Mouse (Mus musculus) heart, adult 2 months (tissue): ENCODE results near the gene Atg7. TPM values are rescaled to one million over a fixed set of nuclear protein-coding genes. Genes with fewer than 3 reads are reported as not detected.

Source experiments
- DNase-seq, 2 experiments: peaks; one replicate each; pipeline ENCODE4 v3.0.0; 2021
- H3K27ac ChIP-seq: fragments of 200-600 bp; 2 replicates; pipeline ENCODE4 v1.8.1; 2022
- H3K27me3 ChIP-seq: fragments of 200-500 bp; 2 replicates; pipeline ENCODE4 v1.6.1; 2012; ENCODE audit warnings: mild to moderate bottlenecking, low read length, inconsistent platforms, mixed read lengths; ENCODE audit not compliant: control insufficient read depth, insufficient read depth
- H3K36me3 ChIP-seq: fragments of 200-500 bp; 2 replicates; pipeline ENCODE4 v1.6.1; 2012; ENCODE audit warnings: low read length, inconsistent platforms; ENCODE audit not compliant: control insufficient read depth, insufficient read depth
- H3K4me1 ChIP-seq: fragments of 200-500 bp; 2 replicates; pipeline ENCODE4 v1.6.1; 2011; ENCODE audit warnings: low read length; ENCODE audit not compliant: control insufficient read depth, insufficient read depth
- H3K4me3 ChIP-seq: fragments of 200-600 bp; 2 replicates; pipeline ENCODE4 v1.8.1; 2022
- H3K79me2 ChIP-seq: fragments of 200-500 bp; replicated peaks from 2 replicates; pipeline ENCODE4 v1.6.1; 2012; ENCODE audit warnings: mild to moderate bottlenecking, inconsistent platforms, low read length, moderate library complexity, mixed read lengths; ENCODE audit not compliant: control insufficient read depth, insufficient read depth
- H3K9ac ChIP-seq: fragments of 200-500 bp; 2 replicates; pipeline ENCODE4 v1.6.1; 2012; ENCODE audit warnings: low read depth, mild to moderate bottlenecking, control low read depth, inconsistent platforms, low read length, mixed read lengths
- CTCF ChIP-seq: fragments of 200-600 bp; IDR thresholded peaks from 2 replicates; pipeline ENCODE4 v1.8.1; 2022; ENCODE audit warnings: antibody characterized with exemption, mild to moderate bottlenecking, moderate library complexity
- EP300 ChIP-seq: fragments of 200-500 bp; IDR thresholded peaks from 2 replicates; pipeline ENCODE4 v1.6.1; 2011; ENCODE audit warnings: low read depth, low read length, control low read depth; ENCODE audit not compliant: insufficient read depth
- POLR2A ChIP-seq: fragments of 200-500 bp; IDR thresholded peaks from 2 replicates; pipeline ENCODE4 v1.6.1; 2011; ENCODE audit warnings: mild to moderate bottlenecking, low read depth, low read length, control low read depth; ENCODE audit not compliant: insufficient read depth
- WGBS: fragments of 180-500 bp; shearing (Covaris S2); methylation state at CpG from one replicate; pipeline ENCODE4 v1.1.7; 2018; 5-methylcytosine and 5-hydroxymethylcytosine counted together
- intact Hi-C: fragments of 180-260 bp; cut with DNase I; formaldehyde crosslinking; loops from one replicate; pipeline ENCODE4 v1.15.1; 2025
- polyA plus RNA-seq: library from polyadenylated mRNA; depleted of rRNA; stranded (reverse); fragments of >200 nt; gene quantifications from 2 replicates; pipeline ENCODE4 v1.2.3, GENCODE M21; 2012
- total RNA-seq, 2 experiments: library from RNA; stranded (reverse); gene quantifications; 2 replicates each; pipeline ENCODE4 v1.2.3; 2021

The Atg7 gene
- total and polyA plus RNA-seq, 3 experiments, result 9.9 to 11.1 (median 10.7) TPM

GRCm38 (mm10) chr6:114894548-114895106 is 251.7 kb downstream of the Atg7 start:
- Histone ChIP-seq H3K79me2 (peaks cover 5% of the 10 kb centered on the region), H3K36me3 (peaks cover 6% of the 10 kb centered on the region; the same call in 1 of the 2 replicates), H3K27me3 (no peaks in the 10 kb centered on the region), H3K27ac (peak overlapping the region; percentile 77), H3K4me1 (peaks cover 48% of the 10 kb centered on the region), H3K4me3 (no peak overlapping the region), H3K9ac (no peak overlapping the region)
- WGBS, result 45% methylated on average over 4 of the region's 4 CpGs
- peak in 1 of 2 experiments; percentile 40 for DNase-seq
- intact Hi-C loops, result no loop called here
- TF ChIP-seq POLR2A, result no peak
- peak; percentile 62 for TF ChIP-seq CTCF

GRCm38 (mm10) chr6:114895191-114895590 is 252.3 kb downstream of the Atg7 start:
- no peak for DNase-seq
- H3K27me3 ChIP-seq, result no peaks in the 10 kb centered on the region
- WGBS, result 70% methylated on average over 7 of the region's 7 CpGs
- peaks cover 46% of the 10 kb centered on the region for H3K4me1 ChIP-seq
- H3K27ac ChIP-seq, result no peak overlapping the region
- peaks cover 5% of the 10 kb centered on the region for H3K79me2 ChIP-seq
- intact Hi-C loops, result no loop called here
- H3K9ac ChIP-seq, result no peak overlapping the region
- peaks cover 4% of the 10 kb centered on the region; the same call in 1 of the 2 replicates for H3K36me3 ChIP-seq
- no peak overlapping the region for H3K4me3 ChIP-seq
- TF ChIP-seq CTCF (no peak), EP300 (no peak), POLR2A (no peak)

- H3K27me3 ChIP-seq, result no peaks in the 10 kb centered on the region
- peaks cover 2% of the 10 kb centered on the region; the same call in 1 of the 2 replicates for H3K36me3 ChIP-seq
- no peak overlapping the region for H3K9ac ChIP-seq
- no peak overlapping the region for H3K4me3 ChIP-seq
- no peak for DNase-seq
- TF ChIP-seq EP300 (no peak), POLR2A (no peak), CTCF (no peak)
- H3K79me2 ChIP-seq, result peaks cover 5% of the 10 kb centered on the region
- peaks cover 41% of the 10 kb centered on the region for H3K4me1 ChIP-seq
- no peak overlapping the region for H3K27ac ChIP-seq
- 35% methylated on average over 2 of the region's 2 CpGs for WGBS
- intact Hi-C loops, result no loop called here
Measured at GRCm38 (mm10) chr6:114896281-114896680, 253.4 kb downstream of the Atg7 start.

GRCm38 (mm10) chr6:114898949-114899348 is 256.1 kb downstream of the Atg7 start:
- no peak overlapping the region for H3K27ac ChIP-seq
- H3K27me3 ChIP-seq, result no peaks in the 10 kb centered on the region
- no peak overlapping the region for H3K9ac ChIP-seq
- H3K4me3 ChIP-seq, result no peak overlapping the region
- TF ChIP-seq CTCF (no peak), EP300 (no peak), POLR2A (no peak)
- no peaks in the 10 kb centered on the region for H3K36me3 ChIP-seq
- intact Hi-C loops, result loop anchor here (2.0 kb wide), 1 partner anchor 18 kb away; no protein-coding TSS in a partner anchor
- WGBS, result 82% methylated on average over 4 of the region's 4 CpGs
- H3K79me2 ChIP-seq, result peaks cover 8% of the 10 kb centered on the region
- peaks cover 39% of the 10 kb centered on the region for H3K4me1 ChIP-seq
- no peak for DNase-seq

GRCm38 (mm10) chr6:114899652-114900051 is 256.8 kb downstream of the Atg7 start:
- Histone ChIP-seq H3K4me1 (peaks cover 38% of the 10 kb centered on the region), H3K36me3 (no peaks in the 10 kb centered on the region), H3K4me3 (no peak overlapping the region), H3K9ac (no peak overlapping the region), H3K27me3 (no peaks in the 10 kb centered on the region), H3K27ac (no peak overlapping the region), H3K79me2 (peaks cover 8% of the 10 kb centered on the region)
- intact Hi-C loops, result loop anchor here (2.0 kb wide), 1 partner anchor 17 kb away; no protein-coding TSS in a partner anchor
- DNase-seq, result no peak
- TF ChIP-seq POLR2A, result no peak
- TF ChIP-seq CTCF, result no peak
- no peak for TF ChIP-seq EP300
- WGBS, result 35% methylated on average over 7 of the region's 7 CpGs

- intact Hi-C loops, result no loop called here
- Histone ChIP-seq H3K27ac (no peak overlapping the region), H3K79me2 (peaks cover 8% of the 10 kb centered on the region), H3K9ac (no peak overlapping the region), H3K27me3 (no peaks in the 10 kb centered on the region), H3K36me3 (no peaks in the 10 kb centered on the region; the same call in 1 of the 2 replicates), H3K4me1 (peaks cover 37% of the 10 kb centered on the region), H3K4me3 (no peak overlapping the region)
- no peak for DNase-seq
- WGBS, result 45% methylated on average over 10 of the region's 10 CpGs
- TF ChIP-seq EP300 (no peak), CTCF (no peak), POLR2A (no peak)
Measured at GRCm38 (mm10) chr6:114900194-114900593, 257.3 kb downstream of the Atg7 start.
